Mouse (Mus musculus) forebrain, embryonic 16.5 days (tissue): ENCODE results near the gene Ess2. TPM values are rescaled to one million over a fixed set of nuclear protein-coding genes. Genes with fewer than 3 reads are reported as not detected.
"Not testable (repeated sequence)": the region's sequence is repeated elsewhere in the genome, so short reads cannot be mapped to it uniquely, and the experiment has no call there.

Experiments used
- ATAC-seq: fragments of 200-750 bp; cut with Nextera tagmentation; 2 replicates; pipeline ENCODE4 v1.8.0; 2017; ENCODE audit warnings: mild to moderate bottlenecking, moderate library complexity
- H3K27ac ChIP-seq: fragments of 300-500 bp; sonication (generic); 2 replicates; pipeline ENCODE4 v1.5.1; 2014; ENCODE audit warnings: low read length, control low read depth
- H3K27me3 ChIP-seq: fragments of 300-500 bp; sonication (generic); replicated peaks from 2 replicates; pipeline ENCODE4 v1.6.1; 2014; ENCODE audit warnings: low read length; ENCODE audit not compliant: control insufficient read depth, insufficient read depth
- H3K36me3 ChIP-seq: fragments of 300-500 bp; sonication (generic); 2 replicates; pipeline ENCODE4 v1.6.1; 2014; ENCODE audit not compliant: control insufficient read depth, insufficient read depth
- H3K4me1 ChIP-seq: fragments of 300-500 bp; sonication (generic); replicated peaks from 2 replicates; pipeline ENCODE4 v1.6.1; 2014; ENCODE audit warnings: low read length; ENCODE audit not compliant: control insufficient read depth, insufficient read depth
- H3K4me2 ChIP-seq: fragments of 300-500 bp; sonication (generic); 2 replicates; pipeline ENCODE4 v1.6.1; 2014; ENCODE audit warnings: mild to moderate bottlenecking, low read length, control low read depth
- H3K4me3 ChIP-seq: fragments of 300-500 bp; sonication (generic); replicated peaks from 2 replicates; pipeline ENCODE4 v1.5.1; 2014; ENCODE audit warnings: mild to moderate bottlenecking, low read length, control low read depth
- H3K9ac ChIP-seq: fragments of 300-500 bp; sonication (generic); replicated peaks from 2 replicates; pipeline ENCODE4 v1.6.1; 2014; ENCODE audit warnings: low read depth, low read length, control low read depth
- H3K9me3 ChIP-seq: fragments of 300-500 bp; sonication (generic); 2 replicates; pipeline ENCODE4 v1.6.1; 2016; ENCODE audit warnings: low read length; ENCODE audit not compliant: control insufficient read depth
- WGBS: fragments of 180-500 bp; shearing (Covaris S2); extraction: QIAGEN DNeasy Blood & Tissue Kit; methylation state at CpG from one replicate; pipeline ENCODE4 v1.1.7; 2014; 5-methylcytosine and 5-hydroxymethylcytosine counted together
- polyA plus RNA-seq: library from polyadenylated mRNA; unstranded; fragments of >200 nt; fragmentation: Nextera tagmentation; extraction: Ambion mirVana; gene quantifications from 2 replicates; pipeline ENCODE4 v1.2.1, GENCODE M21; 2015

The Ess2 gene
- 57.2 and 60.8 TPM in 2 replicates for polyA plus RNA-seq

GRCm38 (mm10) chr16:17911052-17911595, at the start of gene Ess2:
Ess2 (minus strand) TSS chr16:17911348.
- peak within 1 kb of the TSS; percentile 75 for H3K9ac ChIP-seq
- under 1% methylated on average over 35 of the region's 35 CpGs for WGBS
- H3K9me3 ChIP-seq: no peaks in the 10 kb centered on the region
- peak within 1 kb of the TSS; percentile 75 for H3K4me3 ChIP-seq
- peak within 1 kb of the TSS; percentile 70; the same call in 1 of the 2 replicates for H3K27ac ChIP-seq
- peak; percentile 96 for ATAC-seq
- H3K4me1 ChIP-seq: peaks cover 22% of the 10 kb centered on the region
- peaks cover 43% of the 10 kb centered on the region for H3K27me3 ChIP-seq
- H3K4me2 ChIP-seq: peak within 1 kb of the TSS; percentile 80
- peaks cover 12% of the 10 kb centered on the region for H3K36me3 ChIP-seq

- not testable (repeated sequence) for H3K9me3 ChIP-seq, H3K27me3 ChIP-seq, H3K27ac ChIP-seq, H3K4me3 ChIP-seq, H3K4me2 ChIP-seq, H3K36me3 ChIP-seq, ATAC-seq, H3K9ac ChIP-seq, H3K4me1 ChIP-seq
- 95% methylated on average over 15 of the region's 17 CpGs for WGBS
Observed at GRCm38 (mm10) chr16:17956052-17956638, 45.0 kb upstream of the Ess2 start.

- Histone ChIP-seq H3K4me2 (no peak overlapping the region), H3K4me1 (no peaks in the 10 kb centered on the region), H3K27me3 (no peaks in the 10 kb centered on the region), H3K9me3 (no peaks in the 10 kb centered on the region), H3K9ac (no peak overlapping the region), H3K27ac (no peak overlapping the region), H3K4me3 (no peak overlapping the region), H3K36me3 (no peaks in the 10 kb centered on the region)
- WGBS: 100% methylated on average over 4 of the region's 4 CpGs
- ATAC-seq: no peak
Observed at GRCm38 (mm10) chr16:17951618-17952017, 40.5 kb upstream of the Ess2 start.

- 25% methylated on average over 4 of the region's 4 CpGs for WGBS
Observed at GRCm38 (mm10) chr16:17950068-17950467, 38.9 kb upstream of the Ess2 start.

GRCm38 (mm10) chr16:17949421-17949877, 38.3 kb upstream of the Ess2 start:
- Histone ChIP-seq H3K9me3 (no peaks in the 10 kb centered on the region), H3K36me3 (no peaks in the 10 kb centered on the region), H3K9ac (no peak overlapping the region), H3K4me3 (no peak overlapping the region), H3K4me2 (no peak overlapping the region), H3K27me3 (no peaks in the 10 kb centered on the region), H3K4me1 (no peaks in the 10 kb centered on the region), H3K27ac (no peak overlapping the region)
- WGBS: 14% methylated on average over 2 of the region's 2 CpGs
- ATAC-seq: 0 out of 2 replicates have a peak, but pooled peaks have one; percentile 45

More at GRCm38 (mm10) chr16:17950068-17950467, 38.9 kb upstream of the Ess2 start:
- ATAC-seq: no peak
- H3K4me2 ChIP-seq: no peak overlapping the region
- no peak overlapping the region for H3K9ac ChIP-seq
- H3K27ac ChIP-seq: no peak overlapping the region
- H3K36me3 ChIP-seq: no peaks in the 10 kb centered on the region
- no peaks in the 10 kb centered on the region for H3K9me3 ChIP-seq
- no peak overlapping the region for H3K4me3 ChIP-seq
- no peaks in the 10 kb centered on the region for H3K4me1 ChIP-seq
- no peaks in the 10 kb centered on the region for H3K27me3 ChIP-seq

- no peaks in the 10 kb centered on the region for H3K36me3 ChIP-seq
- ATAC-seq: no peak
- H3K4me2 ChIP-seq: no peak overlapping the region
- no peak overlapping the region for H3K9ac ChIP-seq
- WGBS: 59% methylated on average over 7 of the region's 7 CpGs
- H3K4me1 ChIP-seq: no peaks in the 10 kb centered on the region
- no peak overlapping the region for H3K27ac ChIP-seq
- H3K4me3 ChIP-seq: no peak overlapping the region
- no peaks in the 10 kb centered on the region for H3K27me3 ChIP-seq
- H3K9me3 ChIP-seq: no peaks in the 10 kb centered on the region
Observed at GRCm38 (mm10) chr16:17945081-17945831, 34.1 kb upstream of the Ess2 start.

- no peak for ATAC-seq
- Histone ChIP-seq H3K4me2 (no peak overlapping the region), H3K4me1 (no peaks in the 10 kb centered on the region; the same call in 1 of the 2 replicates), H3K36me3 (no peaks in the 10 kb centered on the region), H3K27me3 (no peaks in the 10 kb centered on the region), H3K27ac (no peak overlapping the region), H3K9me3 (no peaks in the 10 kb centered on the region), H3K9ac (no peak overlapping the region), H3K4me3 (no peak overlapping the region)
- 76% methylated on average over 8 of the region's 8 CpGs for WGBS
Observed at GRCm38 (mm10) chr16:17943466-17943865, 32.3 kb upstream of the Ess2 start.

GRCm38 (mm10) chr16:17939255-17939751, 28.2 kb upstream of the Ess2 start:
- Histone ChIP-seq H3K27me3 (no peaks in the 10 kb centered on the region), H3K9me3 (no peaks in the 10 kb centered on the region), H3K4me2 (no peak overlapping the region), H3K36me3 (no peaks in the 10 kb centered on the region), H3K9ac (no peak overlapping the region), H3K4me1 (no peaks in the 10 kb centered on the region; the same call in 1 of the 2 replicates), H3K27ac (no peak overlapping the region), H3K4me3 (no peak overlapping the region)
- 43% methylated on average over 9 of the region's 9 CpGs for WGBS
- no peak for ATAC-seq

- H3K36me3 ChIP-seq: no peaks in the 10 kb centered on the region
- H3K4me2 ChIP-seq: no peak overlapping the region
- peak; percentile 62; the same call in 1 of the 2 replicates for ATAC-seq
- no peak overlapping the region for H3K9ac ChIP-seq
- H3K27me3 ChIP-seq: no peaks in the 10 kb centered on the region
- no peaks in the 10 kb centered on the region; the same call in 1 of the 2 replicates for H3K4me1 ChIP-seq
- H3K9me3 ChIP-seq: no peaks in the 10 kb centered on the region
- no peak overlapping the region for H3K27ac ChIP-seq
- no peak overlapping the region for H3K4me3 ChIP-seq
- 9% methylated on average over 7 of the region's 7 CpGs for WGBS
Observed at GRCm38 (mm10) chr16:17938821-17939220, 27.7 kb upstream of the Ess2 start.
